Mouse (Mus musculus): ENCODE data around the gene Gnaz.
A peak's percentile ranks its signal among the peaks of the same experiment; 100 is the strongest.

The Gnaz gene

GRCm38 (mm10) chr10:74969266-74969665, 2.3 kb downstream of the Gnaz start:
- peak in 1 of 2 experiments; percentile 5 for DNase-seq

GRCm38 (mm10) chr10:74973026-74973425, 6.0 kb downstream of the Gnaz start:
- peak in 1 of 2 experiments; percentile 17 for DNase-seq

GRCm38 (mm10) chr10:74975626-74976025, 8.6 kb downstream of the Gnaz start:
- DNase-seq = no peak

- no peak for DNase-seq
These were observed 9.5 kb downstream of the Gnaz start for GRCm38 (mm10) chr10:74976429-74976828.

- no peak for DNase-seq
These were observed 11.1 kb downstream of the Gnaz start for GRCm38 (mm10) chr10:74978056-74978455.

- no peak for DNase-seq
These were observed 14.2 kb downstream of the Gnaz start for GRCm38 (mm10) chr10:74981159-74981558.

- DNase-seq = peak; percentile 59 to 71
These were observed 16.2 kb downstream of the Gnaz start for GRCm38 (mm10) chr10:74983176-74983575.

- no peak for DNase-seq
These were observed 20.9 kb downstream of the Gnaz start for GRCm38 (mm10) chr10:74987698-74988470.

- no peak for DNase-seq
These were observed 22.8 kb downstream of the Gnaz start for GRCm38 (mm10) chr10:74989814-74990213.

- DNase-seq = no peak
These were observed 23.8 kb downstream of the Gnaz start for GRCm38 (mm10) chr10:74990584-74991322.

- DNase-seq = no peak
These were observed 27.9 kb downstream of the Gnaz start for GRCm38 (mm10) chr10:74994863-74995262.

GRCm38 (mm10) chr10:74995377-74995776, 28.4 kb downstream of the Gnaz start:
- peak; percentile 43 to 60 for DNase-seq

- peak; percentile 76 to 86 for DNase-seq
These were observed 34.4 kb downstream of the Gnaz start for GRCm38 (mm10) chr10:75001391-75001790.

- no peak for DNase-seq
These were observed 37.1 kb downstream of the Gnaz start for GRCm38 (mm10) chr10:75004067-75004466.

- no peak for DNase-seq
These were observed 40.1 kb downstream of the Gnaz start for GRCm38 (mm10) chr10:75006889-75007662.

GRCm38 (mm10) chr10:75010704-75011103, 43.7 kb downstream of the Gnaz start:
- no peak for DNase-seq

GRCm38 (mm10) chr10:75015465-75015864, 48.5 kb downstream of the Gnaz start:
- DNase-seq = peak in 1 of 2 experiments; percentile 39

- DNase-seq = peak; percentile 56 to 57
These were observed 49.5 kb downstream of the Gnaz start for GRCm38 (mm10) chr10:75016481-75016880.

GRCm38 (mm10) chr10:75020271-75020670, 53.3 kb downstream of the Gnaz start:
- DNase-seq = no peak

GRCm38 (mm10) chr10:75021138-75021537, 54.2 kb downstream of the Gnaz start:
- peak; percentile 94 to 95 for DNase-seq

GRCm38 (mm10) chr10:75026491-75026890, 59.5 kb downstream of the Gnaz start:
- DNase-seq = no peak

GRCm38 (mm10) chr10:75028743-75029142, 61.8 kb downstream of the Gnaz start:
- DNase-seq = no peak

GRCm38 (mm10) chr10:75029677-75030076, 62.7 kb downstream of the Gnaz start:
- DNase-seq = no peak
